Mouse (Mus musculus) heart, embryonic 12.5 days (tissue): ENCODE results near the gene C330007P06Rik. TPM values are rescaled to one million over a fixed set of nuclear protein-coding genes. Genes with fewer than 3 reads are reported as not detected.

Experiments
- ATAC-seq: fragments of 200-750 bp; cut with Nextera tagmentation; 2 replicates; pipeline ENCODE4 v1.8.0; 2017; ENCODE audit warnings: moderate TSS enrichment, moderate library complexity; ENCODE audit not compliant: insufficient number of reproducible peaks, low FRiP score
- H3K27ac ChIP-seq: fragments of 300-500 bp; sonication (generic); 2 replicates; pipeline ENCODE4 v1.5.1; 2016; ENCODE audit warnings: mild to moderate bottlenecking, moderate library complexity; ENCODE audit not compliant: poor library complexity, severe bottlenecking
- H3K27me3 ChIP-seq: fragments of 300-500 bp; sonication (generic); replicated peaks from 2 replicates; pipeline ENCODE4 v1.6.1; 2016; ENCODE audit warnings: mild to moderate bottlenecking, moderate library complexity
- H3K36me3 ChIP-seq: fragments of 300-500 bp; sonication (generic); 2 replicates; pipeline ENCODE4 v1.6.1; 2016; ENCODE audit warnings: mild to moderate bottlenecking, moderate library complexity
- H3K4me1 ChIP-seq: fragments of 300-500 bp; sonication (generic); replicated peaks from 2 replicates; pipeline ENCODE4 v1.6.1; 2016; ENCODE audit warnings: mild to moderate bottlenecking
- H3K4me2 ChIP-seq: fragments of 300-500 bp; sonication (generic); 2 replicates; pipeline ENCODE4 v1.6.1; 2016; ENCODE audit warnings: mild to moderate bottlenecking, moderate library complexity
- H3K4me3 ChIP-seq: fragments of 300-500 bp; sonication (generic); 2 replicates; pipeline ENCODE4 v1.5.1; 2016; ENCODE audit warnings: mild to moderate bottlenecking
- H3K9ac ChIP-seq: fragments of 300-500 bp; sonication (generic); 2 replicates; pipeline ENCODE4 v1.6.1; 2016; ENCODE audit warnings: mild to moderate bottlenecking, moderate library complexity
- H3K9me3 ChIP-seq: fragments of 300-500 bp; sonication (generic); replicated peaks from 2 replicates; pipeline ENCODE4 v1.6.1; 2016; ENCODE audit warnings: mild to moderate bottlenecking, moderate library complexity
- WGBS: fragments of 180-500 bp; shearing (Covaris S2); methylation state at CpG from one replicate; pipeline ENCODE4 v1.1.7; 2016; 5-methylcytosine and 5-hydroxymethylcytosine counted together
- polyA plus RNA-seq: library from polyadenylated mRNA; unstranded; fragments of >200 nt; fragmentation: Nextera tagmentation; extraction: Ambion mirVana; gene quantifications from 2 replicates; pipeline ENCODE4 v1.2.1, GENCODE M21; 2016

C330007P06Rik gene
- polyA plus RNA-seq, 1 experiment from 2014 or later: 21.8 TPM

DNA sequence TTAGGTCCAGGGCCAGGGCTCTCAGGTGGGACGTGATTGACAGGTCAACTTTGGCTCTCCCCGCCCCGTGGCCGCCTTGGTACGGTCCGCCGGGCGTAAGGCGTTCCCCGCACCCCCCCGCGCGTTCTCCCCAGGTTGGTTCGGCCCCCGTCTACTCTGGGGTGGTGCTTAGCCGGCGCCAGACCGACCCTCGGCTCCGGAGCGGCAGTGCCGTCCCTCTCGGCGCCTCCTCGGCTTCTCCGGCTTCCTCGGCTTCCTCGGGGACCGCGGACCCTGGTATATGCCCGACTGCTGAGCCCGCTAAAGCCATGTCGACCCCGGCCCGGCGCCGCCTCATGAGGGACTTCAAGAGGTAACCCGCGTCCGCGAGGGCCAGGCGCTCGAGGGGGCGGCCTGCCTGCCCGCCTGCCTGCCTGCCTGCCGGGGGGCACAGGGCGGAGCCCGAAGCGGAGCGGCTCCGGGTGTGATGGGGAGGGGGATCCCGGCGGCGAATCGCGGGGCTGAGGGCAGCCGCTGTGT, 326 bp upstream of the C330007P06Rik start:
- H3K9ac ChIP-seq: peak overlapping the region; percentile 86
- no peaks in the 10 kb centered on the region for H3K9me3 ChIP-seq
- H3K4me3 ChIP-seq: peak overlapping the region; percentile 77
- H3K4me2 ChIP-seq: peak overlapping the region; percentile 80
- peaks cover 6% of the 10 kb centered on the region; the same call in 1 of the 2 replicates for H3K4me1 ChIP-seq
- H3K27me3 ChIP-seq: 0 out of 2 replicates have a peak, but pooled peaks cover 3% of the 10 kb centered on the region
- WGBS: 10% methylated on average over 57 of the region's 57 CpGs
- peak overlapping the region; percentile 75 for H3K27ac ChIP-seq
- H3K36me3 ChIP-seq: no peaks in the 10 kb centered on the region
- peak; percentile 95 for ATAC-seq

DNA sequence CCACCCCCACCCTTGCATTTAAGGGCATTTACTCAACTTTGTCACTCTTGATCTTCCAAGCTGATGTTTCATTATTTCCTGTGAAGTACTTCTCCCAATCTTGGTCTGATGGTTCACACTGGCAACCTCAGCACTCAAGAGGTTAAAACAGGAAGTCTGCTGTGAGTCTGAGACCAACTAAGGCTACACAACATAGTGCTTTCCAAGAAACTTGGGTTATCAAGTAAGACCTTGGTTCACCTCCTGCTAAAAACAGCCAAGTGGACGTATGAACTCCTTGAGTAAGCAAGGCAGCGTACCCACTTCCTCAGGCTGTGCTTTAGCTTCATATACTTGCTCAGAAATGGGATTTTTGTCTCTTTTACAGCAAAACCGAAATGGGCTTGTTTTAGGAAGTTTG, 3.5 kb downstream of the C330007P06Rik start:
- H3K27me3 ChIP-seq: 0 out of 2 replicates have a peak, but pooled peaks cover 3% of the 10 kb centered on the region
- H3K9ac ChIP-seq: no peak overlapping the region
- WGBS: 54% methylated on average over 3 of the region's 3 CpGs
- H3K36me3 ChIP-seq: no peaks in the 10 kb centered on the region
- ATAC-seq: no peak
- H3K9me3 ChIP-seq: no peaks in the 10 kb centered on the region
- no peak overlapping the region for H3K4me2 ChIP-seq
- H3K4me3 ChIP-seq: no peak overlapping the region
- peaks cover 2% of the 10 kb centered on the region; the same call in 1 of the 2 replicates for H3K4me1 ChIP-seq
- no peak overlapping the region for H3K27ac ChIP-seq

DNA sequence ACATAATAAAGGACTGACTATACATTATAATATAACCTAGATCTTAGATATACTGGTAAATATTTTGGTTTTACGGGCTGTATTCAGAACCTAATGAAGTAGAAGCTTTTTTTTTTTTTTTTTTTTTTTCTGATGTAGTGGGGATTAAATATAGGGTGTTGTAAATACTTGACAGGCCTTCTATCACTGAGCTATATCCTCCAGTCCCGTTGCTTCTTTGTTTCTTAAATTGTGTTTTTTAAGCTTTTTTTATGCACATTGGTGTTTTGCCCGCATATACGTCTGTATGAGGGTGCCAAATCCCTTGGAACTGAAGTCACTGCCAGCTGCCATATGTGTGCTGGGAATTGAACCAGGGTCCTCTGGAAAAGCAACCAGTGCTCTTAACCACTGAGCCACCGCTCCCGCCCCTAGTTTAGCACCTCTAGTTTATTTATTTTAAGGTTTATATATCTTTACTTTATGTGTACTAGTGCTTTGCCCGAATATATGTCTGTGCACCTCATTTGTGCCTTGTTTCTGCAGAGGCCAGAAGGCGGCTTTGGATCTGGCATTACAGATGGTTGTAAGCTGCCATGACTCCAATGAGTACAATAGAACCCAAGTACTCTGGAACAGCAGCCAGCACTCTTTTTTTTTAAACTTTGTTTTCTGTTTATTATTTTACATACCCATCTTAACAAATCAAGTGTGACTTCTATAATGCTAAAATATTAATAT, 9.1 kb downstream of the C330007P06Rik start:
- Histone ChIP-seq H3K9me3 (no peaks in the 10 kb centered on the region), H3K4me1 (peaks cover 6% of the 10 kb centered on the region; the same call in 1 of the 2 replicates), H3K4me3 (peak overlapping the region; percentile 57), H3K27me3 (no peaks in the 10 kb centered on the region), H3K4me2 (peak overlapping the region; percentile 46), H3K9ac (no peak overlapping the region), H3K27ac (no peak overlapping the region), H3K36me3 (no peaks in the 10 kb centered on the region)
- 43% methylated on average over 8 of the region's 8 CpGs for WGBS
- ATAC-seq: no peak

DNA sequence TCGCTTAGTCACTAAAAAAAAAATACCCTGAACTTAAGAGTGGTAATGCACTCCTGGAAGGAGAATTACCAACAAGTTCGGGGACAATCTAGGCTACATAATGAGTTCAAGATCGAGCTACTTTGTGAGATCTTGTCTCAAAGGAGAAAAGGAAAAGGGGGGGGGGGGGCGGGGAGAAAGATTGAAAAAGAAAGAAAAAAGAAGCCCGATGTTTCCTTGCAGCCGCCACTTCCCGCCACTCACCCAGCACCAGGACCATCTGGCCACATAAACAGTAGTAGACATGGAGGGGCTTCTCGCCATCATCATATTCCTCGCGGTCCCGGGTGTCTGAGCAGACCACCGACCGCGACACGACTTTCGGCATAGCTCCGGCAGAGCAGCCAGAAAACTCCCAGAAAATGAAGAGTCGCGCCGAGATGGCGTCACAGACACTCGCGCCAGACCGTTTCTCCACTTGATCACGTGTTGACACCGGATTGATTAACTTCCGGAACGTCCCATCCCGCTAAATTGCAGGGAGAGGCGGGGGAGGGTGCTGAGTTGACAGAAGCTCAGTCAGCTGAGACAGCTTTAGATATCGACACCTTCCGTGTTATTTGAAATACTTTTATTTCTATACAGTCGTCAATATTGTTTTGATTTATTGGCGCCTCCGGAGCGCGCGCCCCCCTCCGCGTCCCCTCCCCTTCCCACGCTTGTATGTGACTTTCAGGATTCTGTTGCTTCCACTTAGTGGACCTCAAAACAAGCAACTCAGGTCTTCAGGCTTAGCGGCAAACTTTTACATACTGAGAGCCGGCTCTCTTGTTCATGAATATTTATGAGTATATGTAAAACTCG, 9.9 kb downstream of the C330007P06Rik start:
- 14% methylated on average over 43 of the region's 44 CpGs for WGBS
- Histone ChIP-seq H3K27ac (no peak overlapping the region), H3K9me3 (no peaks in the 10 kb centered on the region), H3K4me1 (peaks cover 6% of the 10 kb centered on the region; the same call in 1 of the 2 replicates), H3K36me3 (no peaks in the 10 kb centered on the region), H3K4me3 (peak overlapping the region; percentile 57), H3K4me2 (peak overlapping the region; percentile 60), H3K9ac (peak overlapping the region; percentile 73), H3K27me3 (no peaks in the 10 kb centered on the region)
- peak; percentile 78 for ATAC-seq

DNA sequence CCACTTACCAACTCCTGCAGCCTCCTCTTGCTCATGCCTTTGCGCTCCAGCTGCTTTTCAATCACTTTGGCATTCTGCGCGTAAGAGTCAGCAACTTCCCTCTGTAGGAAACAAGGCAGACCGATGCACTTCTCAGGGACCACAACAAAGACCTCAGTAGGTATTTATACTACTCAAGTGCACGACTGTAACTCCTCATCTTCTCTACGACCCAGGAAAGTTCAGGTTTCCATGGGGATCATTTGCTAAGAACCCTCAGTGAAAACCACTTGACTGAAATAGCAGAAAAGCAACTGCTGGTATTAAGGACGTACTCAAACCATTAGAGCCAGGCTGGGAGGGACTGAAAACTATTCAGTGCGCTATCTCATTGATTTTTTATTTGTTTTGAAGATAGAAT, 21.3 kb downstream of the C330007P06Rik start:
- no peaks in the 10 kb centered on the region for H3K27me3 ChIP-seq
- no peaks in the 10 kb centered on the region for H3K9me3 ChIP-seq
- H3K4me1 ChIP-seq: no peaks in the 10 kb centered on the region
- H3K4me3 ChIP-seq: no peak overlapping the region
- no peak overlapping the region for H3K27ac ChIP-seq
- no peak overlapping the region for H3K4me2 ChIP-seq
- 0 out of 2 replicates have a peak, but pooled peaks cover 12% of the 10 kb centered on the region for H3K36me3 ChIP-seq
- no peak for ATAC-seq
- no peak overlapping the region for H3K9ac ChIP-seq
- WGBS: 84% methylated on average over 8 of the region's 8 CpGs

DNA sequence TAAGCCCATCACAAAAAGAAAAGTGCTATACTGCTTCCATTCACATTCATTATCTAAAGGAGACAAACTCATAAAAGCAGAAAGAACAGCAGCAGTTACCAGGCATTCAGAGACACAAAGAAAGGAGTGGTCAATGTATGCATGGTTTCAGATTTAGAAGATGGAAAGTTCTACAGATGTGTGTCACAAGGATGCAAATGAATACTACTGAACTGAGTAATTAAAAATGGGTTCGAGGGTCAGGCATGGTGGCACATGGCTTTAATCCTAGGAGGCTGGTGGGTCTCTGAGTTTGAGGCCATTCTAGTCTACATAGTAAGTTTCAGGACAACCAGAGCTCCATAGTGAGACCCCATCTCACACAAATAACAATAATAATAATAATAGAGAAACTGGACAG, 26.8 kb downstream of the C330007P06Rik start:
- Histone ChIP-seq H3K9ac (no peak overlapping the region), H3K4me2 (no peak overlapping the region), H3K36me3 (0 out of 2 replicates have a peak, but pooled peaks cover under 1% of the 10 kb centered on the region), H3K27me3 (no peaks in the 10 kb centered on the region), H3K4me3 (no peak overlapping the region), H3K27ac (no peak overlapping the region), H3K9me3 (no peaks in the 10 kb centered on the region), H3K4me1 (no peaks in the 10 kb centered on the region)
- no peak for ATAC-seq
- WGBS: 90% methylated on average over 1 of the region's 1 CpGs

DNA sequence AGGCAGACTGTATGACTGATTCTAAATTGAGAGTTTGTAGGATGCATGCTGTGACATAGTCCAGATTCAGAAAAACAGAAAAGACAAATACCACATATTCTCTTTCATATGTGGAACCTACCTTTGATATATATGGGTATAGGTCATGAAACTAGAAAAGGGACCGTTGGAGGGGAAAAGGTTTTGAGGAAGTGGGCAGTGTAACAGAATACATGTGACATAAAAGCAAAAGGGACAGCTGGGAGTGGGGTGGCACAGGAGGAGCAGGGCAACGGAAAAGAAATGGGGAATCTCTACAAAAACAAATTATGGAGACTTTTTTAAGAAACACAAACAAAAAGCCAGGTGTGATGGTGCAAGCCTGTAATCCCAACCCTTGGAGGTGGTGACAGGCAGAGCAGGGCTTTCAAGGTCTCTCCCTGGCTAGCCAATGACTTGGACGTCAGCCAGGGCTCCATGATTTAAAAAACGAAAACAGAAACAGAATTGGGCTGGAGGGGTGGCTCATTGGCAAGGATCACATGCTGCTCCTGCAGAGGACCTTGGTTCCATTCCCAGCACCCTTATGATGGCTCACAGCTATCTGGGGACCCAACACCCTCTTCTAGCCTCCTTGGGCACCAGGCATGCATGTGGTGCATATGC, 30.4 kb downstream of the C330007P06Rik start:
- no peaks in the 10 kb centered on the region for H3K4me1 ChIP-seq
- no peak overlapping the region for H3K4me2 ChIP-seq
- H3K27me3 ChIP-seq: no peaks in the 10 kb centered on the region
- no peak overlapping the region for H3K4me3 ChIP-seq
- no peak for ATAC-seq
- H3K36me3 ChIP-seq: no peaks in the 10 kb centered on the region
- 74% methylated on average over 4 of the region's 4 CpGs for WGBS
- no peak overlapping the region for H3K27ac ChIP-seq
- H3K9me3 ChIP-seq: no peaks in the 10 kb centered on the region
- H3K9ac ChIP-seq: no peak overlapping the region

DNA sequence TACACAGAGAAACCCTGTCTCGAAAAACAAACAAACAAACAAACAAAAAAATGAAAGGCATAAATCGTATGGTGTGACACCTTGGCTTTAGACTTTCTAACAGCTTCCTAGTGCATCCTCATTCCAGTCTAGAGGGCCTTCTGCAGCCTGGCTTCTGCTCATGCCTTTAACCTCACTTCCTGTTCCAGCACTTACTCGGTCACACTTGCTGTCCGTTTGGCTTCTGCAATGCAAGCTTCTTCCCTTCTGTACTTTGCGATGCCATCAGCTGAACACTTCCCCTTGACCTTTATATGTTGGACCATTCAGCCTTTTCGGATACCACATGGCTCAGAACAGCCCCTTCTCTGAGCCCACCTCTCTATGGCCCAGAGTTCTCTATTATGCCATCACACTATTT, 32.2 kb downstream of the C330007P06Rik start:
- ATAC-seq: no peak
- no peaks in the 10 kb centered on the region for H3K36me3 ChIP-seq
- no peaks in the 10 kb centered on the region for H3K9me3 ChIP-seq

DNA sequence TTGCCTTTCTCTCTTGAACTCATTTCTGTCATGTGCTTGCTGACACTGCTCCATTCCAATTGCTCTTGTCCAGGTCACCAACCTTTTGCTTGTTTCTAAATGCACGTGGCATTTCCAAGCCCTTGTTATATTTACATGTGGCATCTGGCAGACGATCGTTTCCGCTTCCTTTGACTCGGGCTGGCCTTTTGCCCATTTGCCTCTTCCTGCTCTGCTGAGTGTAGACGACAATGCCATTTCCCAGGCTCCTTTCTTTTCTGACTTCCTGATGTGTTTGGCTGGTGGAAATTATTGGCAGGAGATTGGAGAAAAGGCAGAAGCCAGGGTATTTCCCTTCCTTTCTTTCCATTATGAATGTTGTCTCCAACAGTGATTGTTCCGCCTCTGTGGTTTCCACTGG, 34.5 kb downstream of the C330007P06Rik start:
- Histone ChIP-seq H3K27ac (no peak overlapping the region; the same call in none of the 2 replicates), H3K27me3 (no peaks in the 10 kb centered on the region), H3K4me3 (no peak overlapping the region), H3K4me1 (no peaks in the 10 kb centered on the region), H3K9ac (no peak overlapping the region), H3K9me3 (no peaks in the 10 kb centered on the region), H3K4me2 (no peak overlapping the region), H3K36me3 (no peaks in the 10 kb centered on the region)
- ATAC-seq: no peak
- 65% methylated on average over 7 of the region's 7 CpGs for WGBS

More for the DNA sequence above, 32.2 kb downstream of the C330007P06Rik start:
- Histone ChIP-seq H3K4me3 (no peak overlapping the region), H3K9ac (no peak overlapping the region), H3K27me3 (no peaks in the 10 kb centered on the region), H3K27ac (no peak overlapping the region), H3K4me2 (no peak overlapping the region), H3K4me1 (no peaks in the 10 kb centered on the region)
- 68% methylated on average over 6 of the region's 6 CpGs for WGBS

DNA sequence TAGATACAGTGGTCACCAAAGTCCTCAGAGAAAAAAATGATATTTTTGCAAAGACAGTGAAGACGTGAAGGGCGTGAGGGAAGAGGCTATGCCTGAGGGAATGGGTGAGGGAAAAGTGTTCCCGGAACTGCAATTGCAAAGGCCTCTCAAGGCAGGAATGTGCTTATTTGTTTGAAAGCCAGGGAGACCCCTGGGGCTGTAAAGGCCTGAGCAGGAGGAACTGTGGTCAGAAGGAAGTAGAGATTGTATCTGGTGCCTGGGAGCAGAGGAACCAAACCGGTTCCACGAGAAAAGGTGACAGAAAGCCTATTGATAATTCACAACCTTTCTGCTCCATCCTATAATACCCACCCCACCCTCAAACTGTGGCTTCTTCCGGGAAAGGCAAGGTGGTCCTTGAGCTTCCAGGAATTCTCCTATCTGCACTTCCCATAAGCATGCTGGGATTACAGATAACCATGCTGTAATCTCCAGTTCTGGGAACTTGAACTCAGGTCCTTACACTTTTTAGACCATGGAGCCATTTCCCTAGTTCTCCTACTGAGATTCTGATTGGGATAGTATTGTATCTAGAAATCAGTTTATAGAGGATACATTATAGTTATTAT, 36.7 kb downstream of the C330007P06Rik start:
- Histone ChIP-seq H3K36me3 (no peaks in the 10 kb centered on the region), H3K4me3 (no peak overlapping the region), H3K4me1 (no peaks in the 10 kb centered on the region), H3K27me3 (no peaks in the 10 kb centered on the region), H3K9ac (no peak overlapping the region), H3K27ac (no peak overlapping the region), H3K4me2 (no peak overlapping the region), H3K9me3 (no peaks in the 10 kb centered on the region)
- WGBS: 57% methylated on average over 6 of the region's 6 CpGs
- no peak for ATAC-seq
